Mouse (Mus musculus) testis, adult 2 months (tissue): ENCODE data around the gene Mum1.

Experiments
- CTCF ChIP-seq: fragments of 200-500 bp; IDR thresholded peaks from 2 replicates; pipeline ENCODE4 v1.5.1; 2012; ENCODE audit warnings: low read depth, mild to moderate bottlenecking, inconsistent platforms, low read length, moderate library complexity; ENCODE audit not compliant: control insufficient read depth, insufficient read depth, insufficient replicate concordance
- POLR2A ChIP-seq: fragments of 200-500 bp; IDR thresholded peaks from 2 replicates; pipeline ENCODE4 v1.6.1; 2012; ENCODE audit warnings: low read depth, mild to moderate bottlenecking, inconsistent platforms, low read length, moderate library complexity; ENCODE audit not compliant: control insufficient read depth

DNA sequence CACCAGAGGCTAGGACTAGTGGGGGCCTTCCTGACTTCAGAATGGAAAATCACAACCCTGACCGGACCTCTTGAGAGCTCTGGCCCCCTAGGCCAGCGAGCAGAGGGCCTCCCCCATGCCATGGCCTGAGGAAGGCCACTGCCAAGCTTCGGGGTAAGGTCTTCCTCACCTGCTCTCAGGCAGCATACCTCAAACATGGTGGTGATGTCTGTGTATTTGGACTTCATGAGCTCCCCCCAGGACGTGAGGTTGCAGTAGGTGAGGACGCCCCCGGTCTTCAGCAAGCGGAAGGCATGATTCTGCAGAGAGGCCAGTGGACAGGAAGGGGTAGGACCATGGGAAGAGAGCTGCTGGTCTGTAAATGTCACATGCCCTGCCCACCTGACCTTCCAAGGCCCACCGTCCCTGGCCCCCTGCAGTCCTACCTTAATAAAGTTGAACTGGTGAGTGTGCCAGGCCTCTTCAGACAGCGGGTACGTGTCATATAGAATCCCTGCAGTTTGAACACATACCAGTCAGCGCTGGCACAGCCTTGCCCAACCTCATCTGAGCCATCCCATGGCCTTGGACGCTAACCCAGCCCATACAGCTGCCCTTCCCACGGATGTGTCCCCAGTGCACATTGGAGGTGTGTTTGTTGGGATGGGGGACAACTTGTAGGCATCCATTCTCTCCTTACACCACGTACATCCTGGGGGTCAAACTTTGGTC is 32.7 kb downstream of the Mum1 start:
- no peak for TF ChIP-seq CTCF
- TF ChIP-seq POLR2A: no peak
